Mouse (Mus musculus): ENCODE data around the gene Olfr263. TPM values are rescaled to one million over a fixed set of nuclear protein-coding genes. Genes with fewer than 3 reads are reported as not detected.
A peak's percentile ranks its signal among the peaks of the same experiment; 100 is the strongest.
"Not testable (repeated sequence)": the region's sequence is repeated elsewhere in the genome, so short reads cannot be mapped to it uniquely, and the experiment has no call there.

Olfr263 gene
- not detected in 2 replicates for polyA plus RNA-seq (2012; ENCODE audit: insufficient read depth, insufficient read length, missing spikeins)

GRCm38 (mm10) chr13:21129339-21129738, at the start of gene Olfr263:
Olfr263 (plus strand) TSS chr13:21129639.
- H3K27ac ChIP-seq (replicated peaks; ENCODE audit: low read depth, low read length); H3K4me1 ChIP-seq (ENCODE audit: control insufficient read depth, insufficient read depth, insufficient read length, low read length); H3K4me3 ChIP-seq (ENCODE audit: insufficient read depth, low read depth, low read length): not testable (repeated sequence)

GRCm38 (mm10) chr13:21082686-21083085, 46.8 kb upstream of the Olfr263 start:
- no peak overlapping the region for H3K4me3 ChIP-seq (ENCODE audit: insufficient read depth, low read depth, low read length)
- H3K4me1 ChIP-seq (ENCODE audit: control insufficient read depth, insufficient read depth, insufficient read length, low read length): no peaks in the 10 kb centered on the region
- no peak overlapping the region for H3K27ac ChIP-seq (replicated peaks; ENCODE audit: low read depth, low read length)

GRCm38 (mm10) chr13:21109759-21110158, 19.7 kb upstream of the Olfr263 start:
- Histone ChIP-seq H3K4me1 (ENCODE audit: control insufficient read depth, insufficient read depth, insufficient read length, low read length) (no peaks in the 10 kb centered on the region), H3K4me3 (ENCODE audit: insufficient read depth, low read depth, low read length) (no peak overlapping the region), H3K27ac (replicated peaks; ENCODE audit: low read depth, low read length) (no peak overlapping the region)

GRCm38 (mm10) chr13:21110441-21110840, 19.0 kb upstream of the Olfr263 start:
- H3K4me3 ChIP-seq (ENCODE audit: insufficient read depth, low read depth, low read length): no peak overlapping the region
- no peaks in the 10 kb centered on the region for H3K4me1 ChIP-seq (ENCODE audit: control insufficient read depth, insufficient read depth, insufficient read length, low read length)
- H3K27ac ChIP-seq (replicated peaks; ENCODE audit: low read depth, low read length): no peak overlapping the region

GRCm38 (mm10) chr13:21111183-21111582, 18.3 kb upstream of the Olfr263 start, which contains the start of gene Olfr1369-ps1:
Olfr1369-ps1 (plus strand) TSS chr13:21111483.
- not testable (repeated sequence) for H3K4me1 ChIP-seq (ENCODE audit: control insufficient read depth, insufficient read depth, insufficient read length, low read length); H3K4me3 ChIP-seq (ENCODE audit: insufficient read depth, low read depth, low read length); H3K27ac ChIP-seq (replicated peaks; ENCODE audit: low read depth, low read length)

- Histone ChIP-seq H3K4me3 (ENCODE audit: insufficient read depth, low read depth, low read length) (no peak overlapping the region), H3K27ac (replicated peaks; ENCODE audit: low read depth, low read length) (no peak overlapping the region), H3K4me1 (ENCODE audit: control insufficient read depth, insufficient read depth, insufficient read length, low read length) (no peaks in the 10 kb centered on the region)
These were observed 15.3 kb upstream of the Olfr263 start for GRCm38 (mm10) chr13:21114121-21114520.

- Histone ChIP-seq H3K27ac (replicated peaks; ENCODE audit: low read depth, low read length) (no peak overlapping the region), H3K4me1 (ENCODE audit: control insufficient read depth, insufficient read depth, insufficient read length, low read length) (no peaks in the 10 kb centered on the region), H3K4me3 (ENCODE audit: insufficient read depth, low read depth, low read length) (no peak overlapping the region)
These were observed 13.0 kb downstream of the Olfr263 start for GRCm38 (mm10) chr13:21142421-21142820.

GRCm38 (mm10) chr13:21145767-21146166, 16.3 kb downstream of the Olfr263 start, which contains the start of gene Olfr1368:
Olfr1368 (minus strand) TSS chr13:21145867.
- H3K4me1 ChIP-seq (ENCODE audit: control insufficient read depth, insufficient read depth, insufficient read length, low read length): no peaks in the 10 kb centered on the region
- H3K4me3 ChIP-seq (ENCODE audit: insufficient read depth, low read depth, low read length): no peak within 1 kb of the TSS
- H3K27ac ChIP-seq (replicated peaks; ENCODE audit: low read depth, low read length): no peak within 1 kb of the TSS

GRCm38 (mm10) chr13:21155888-21156287, 26.4 kb downstream of the Olfr263 start:
- no peak overlapping the region for H3K27ac ChIP-seq (replicated peaks; ENCODE audit: low read depth, low read length)
- H3K4me3 ChIP-seq (ENCODE audit: insufficient read depth, low read depth, low read length): no peak overlapping the region
- no peaks in the 10 kb centered on the region for H3K4me1 ChIP-seq (ENCODE audit: control insufficient read depth, insufficient read depth, insufficient read length, low read length)

GRCm38 (mm10) chr13:21158071-21158470, 28.6 kb downstream of the Olfr263 start:
- no peaks in the 10 kb centered on the region for H3K4me1 ChIP-seq (ENCODE audit: control insufficient read depth, insufficient read depth, insufficient read length, low read length)
- peak overlapping the region; percentile 10; the same call in 1 of the 2 replicates for H3K4me3 ChIP-seq (ENCODE audit: insufficient read depth, low read depth, low read length)
- no peak overlapping the region for H3K27ac ChIP-seq (replicated peaks; ENCODE audit: low read depth, low read length)

- Histone ChIP-seq H3K4me3 (ENCODE audit: insufficient read depth, low read depth, low read length) (peak overlapping the region; percentile 68), H3K4me1 (ENCODE audit: control insufficient read depth, insufficient read depth, insufficient read length, low read length) (no peaks in the 10 kb centered on the region), H3K27ac (replicated peaks; ENCODE audit: low read depth, low read length) (no peak overlapping the region)
These were observed 29.5 kb downstream of the Olfr263 start for GRCm38 (mm10) chr13:21158785-21159474.

- H3K4me1 ChIP-seq (ENCODE audit: control insufficient read depth, insufficient read depth, insufficient read length, low read length): no peaks in the 10 kb centered on the region
- peak overlapping the region; percentile 68 for H3K4me3 ChIP-seq (ENCODE audit: insufficient read depth, low read depth, low read length)
- H3K27ac ChIP-seq (replicated peaks; ENCODE audit: low read depth, low read length): no peak overlapping the region
These were observed 30.0 kb downstream of the Olfr263 start for GRCm38 (mm10) chr13:21159475-21159819.

GRCm38 (mm10) chr13:21160041-21160511, 30.6 kb downstream of the Olfr263 start:
- Histone ChIP-seq H3K4me3 (ENCODE audit: insufficient read depth, low read depth, low read length) (peak overlapping the region; percentile 68), H3K4me1 (ENCODE audit: control insufficient read depth, insufficient read depth, insufficient read length, low read length) (no peaks in the 10 kb centered on the region), H3K27ac (replicated peaks; ENCODE audit: low read depth, low read length) (no peak overlapping the region)

- H3K4me1 ChIP-seq (ENCODE audit: control insufficient read depth, insufficient read depth, insufficient read length, low read length): no peaks in the 10 kb centered on the region
- H3K27ac ChIP-seq (replicated peaks; ENCODE audit: low read depth, low read length): no peak overlapping the region
- H3K4me3 ChIP-seq (ENCODE audit: insufficient read depth, low read depth, low read length): peak overlapping the region; percentile 74
These were observed 31.5 kb downstream of the Olfr263 start for GRCm38 (mm10) chr13:21160657-21161590.

- no peaks in the 10 kb centered on the region for H3K4me1 ChIP-seq (ENCODE audit: control insufficient read depth, insufficient read depth, insufficient read length, low read length)
- no peak overlapping the region for H3K27ac ChIP-seq (replicated peaks; ENCODE audit: low read depth, low read length)
- H3K4me3 ChIP-seq (ENCODE audit: insufficient read depth, low read depth, low read length): no peak overlapping the region
These were observed 32.2 kb downstream of the Olfr263 start for GRCm38 (mm10) chr13:21161591-21161990.

Data from brown adipose tissue, adult 24 weeks (tissue).